Mouse (Mus musculus) adrenal gland, postnatal 36 days (tissue): ENCODE data around the gene Slc38a10. TPM values are rescaled to one million over a fixed set of nuclear protein-coding genes. Genes with fewer than 3 reads are reported as not detected.

ENCODE experiments used
- DNase-seq, 2 experiments: peaks; one replicate each; pipeline ENCODE4 v3.0.0; 2021; ENCODE audit warnings: mixed read lengths in 1 of 2
- total RNA-seq, 2 experiments: library from RNA; stranded (reverse); gene quantifications; 2 replicates each; pipeline ENCODE4 v1.2.3; 2021

Gene Slc38a10
- total RNA-seq, 2 experiments from 2014 or later = 156 to 163 TPM

DNA sequence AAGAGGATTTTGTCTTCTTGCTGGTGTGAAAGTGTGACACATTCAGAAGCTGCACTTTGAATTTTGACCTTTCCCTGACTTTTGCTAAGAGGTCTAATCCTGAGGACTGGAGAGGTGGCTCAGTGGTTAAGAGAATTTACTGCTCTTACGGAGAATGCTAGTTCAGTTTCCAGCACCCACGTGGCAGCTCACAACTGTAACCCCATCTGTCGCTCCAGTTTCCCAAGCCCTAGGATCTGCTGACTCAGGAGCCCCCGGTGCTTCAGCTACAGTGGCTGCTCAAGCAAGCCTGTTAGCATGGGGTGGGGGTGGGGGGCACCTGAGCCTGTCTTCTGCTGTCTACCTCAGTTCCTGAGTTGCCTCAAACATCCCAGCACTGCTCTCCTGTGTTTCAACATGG, 28.2 kb upstream of the Slc38a10 start:
- no peak for DNase-seq

DNA sequence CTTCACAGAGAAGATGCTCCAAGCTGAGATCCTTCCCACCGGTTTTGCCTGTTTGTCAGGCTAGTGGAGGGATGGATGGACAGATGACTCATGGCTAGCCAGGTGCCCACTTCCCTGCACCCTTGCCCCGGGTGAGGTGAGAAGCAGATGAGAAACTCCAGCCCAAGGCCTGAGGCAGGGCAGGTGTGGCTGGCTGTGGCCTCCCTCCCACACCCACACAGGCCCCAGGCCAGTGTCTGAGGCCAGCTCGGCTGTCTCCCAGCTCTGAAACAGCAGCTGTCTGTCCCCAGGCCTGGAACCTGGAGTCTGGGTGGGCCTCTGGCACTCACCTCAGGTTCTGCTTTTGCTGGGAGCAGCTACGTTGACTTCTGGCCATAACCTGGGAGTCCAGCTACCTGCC, 24.8 kb upstream of the Slc38a10 start:
- no peak for DNase-seq

- no peak for DNase-seq
These were observed 22.1 kb upstream of the Slc38a10 start for GRCm38 (mm10) chr11:120173213-120173612.

GRCm38 (mm10) chr11:120171168-120171567, 20.0 kb upstream of the Slc38a10 start:
- peak in 1 of 2 experiments; percentile 53 for DNase-seq

DNA sequence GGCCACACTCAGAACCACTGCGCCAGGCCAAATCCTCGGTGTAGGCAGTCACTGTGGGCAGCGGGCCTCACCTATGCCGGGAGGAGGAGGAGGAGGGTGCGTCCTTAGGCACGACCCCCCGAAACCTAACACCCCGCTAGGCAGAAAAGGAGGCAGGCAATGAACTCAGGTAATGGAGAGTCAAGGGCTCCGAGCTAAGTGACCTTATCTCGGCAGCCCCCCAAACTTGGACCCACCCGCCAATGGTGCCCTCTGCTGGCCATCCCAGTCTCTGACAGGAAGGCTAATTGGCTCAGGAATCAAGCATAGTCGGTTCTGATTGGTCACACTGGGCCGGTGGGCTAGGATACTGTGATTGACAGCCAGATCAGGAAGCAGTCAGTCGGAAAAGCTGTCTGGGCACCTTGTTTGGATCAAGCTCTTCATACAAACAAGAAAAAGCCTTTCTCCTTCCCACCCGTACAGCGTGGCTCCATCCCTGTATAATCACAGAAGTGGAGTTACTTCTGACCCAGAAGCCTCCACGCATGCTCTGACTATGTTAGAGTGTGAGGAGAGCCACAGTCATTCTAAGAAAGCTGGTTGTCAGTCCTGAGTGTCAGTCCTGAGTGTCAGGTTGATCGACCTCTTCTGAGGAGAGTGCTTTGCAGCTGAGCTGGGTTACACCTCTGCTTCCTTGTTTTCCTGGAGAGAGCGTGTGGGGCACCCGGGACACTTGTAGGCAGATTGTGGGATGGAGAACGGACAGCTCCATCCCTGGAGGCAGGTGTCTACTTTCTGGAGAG, 18.3 kb upstream of the Slc38a10 start:
- peak; percentile 74 to 83 for DNase-seq

DNA sequence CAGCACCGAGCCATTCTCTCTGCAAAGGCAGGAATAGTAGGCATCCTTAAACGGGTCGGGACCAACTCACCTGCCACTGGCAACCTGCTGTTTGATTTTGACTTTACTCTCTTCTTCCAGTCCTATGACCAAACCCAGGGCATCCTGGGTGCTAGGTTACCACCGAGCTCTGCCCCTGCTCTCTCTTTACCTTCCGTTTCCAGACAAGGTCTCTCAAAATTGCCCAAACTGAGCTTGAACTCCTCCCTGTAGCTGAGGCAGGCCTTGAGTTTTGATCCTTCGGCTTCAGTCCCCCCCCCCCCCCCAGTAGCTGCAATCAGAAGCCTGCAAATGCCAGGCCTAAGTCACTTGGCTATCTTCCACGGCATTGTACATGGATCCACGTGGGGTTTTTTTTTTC, 17.4 kb upstream of the Slc38a10 start:
- DNase-seq = peak in 1 of 2 experiments; percentile 39

DNA sequence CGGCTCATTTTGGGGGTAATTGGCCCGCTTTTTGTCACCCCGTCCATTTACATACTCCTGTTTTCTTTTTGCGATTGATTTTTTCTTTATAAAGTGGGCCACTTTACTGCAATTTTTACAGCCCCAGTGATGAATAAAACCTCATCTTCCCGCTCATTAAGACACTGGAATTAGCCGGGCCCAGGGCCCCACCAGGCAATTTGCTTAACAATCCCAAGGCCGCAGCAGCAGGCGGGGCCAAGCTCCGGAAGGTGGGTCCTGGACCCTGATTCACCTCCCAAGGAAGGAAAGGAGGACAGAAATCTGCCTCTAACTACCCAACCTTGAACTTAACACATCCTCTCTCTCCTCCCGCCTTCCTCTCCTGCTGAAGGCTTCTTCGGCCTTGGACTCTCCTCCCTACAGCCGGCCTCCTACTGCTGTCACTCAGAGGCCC, 16.8 kb upstream of the Slc38a10 start:
- DNase-seq = peak; percentile 65

DNA sequence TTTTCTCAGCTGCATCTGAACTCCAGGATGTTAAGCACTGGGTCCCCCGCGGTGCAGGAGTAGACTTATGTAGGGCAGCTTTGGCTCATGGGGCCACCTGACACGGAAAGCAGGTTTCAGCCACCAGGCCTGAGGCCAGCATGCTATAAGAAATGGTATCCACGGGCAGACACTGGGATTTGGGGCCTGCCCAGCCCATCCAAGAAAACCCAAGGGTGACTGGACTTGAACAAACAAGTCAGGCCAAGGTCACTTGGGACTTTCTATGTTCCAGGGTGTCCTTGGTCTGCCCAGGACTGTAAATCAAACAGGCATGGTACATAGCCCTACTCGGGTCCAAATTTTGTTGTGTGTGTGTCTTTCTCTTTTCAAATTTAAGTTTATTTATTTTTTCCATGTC, 15.9 kb upstream of the Slc38a10 start:
- DNase-seq = peak; percentile 62 to 63

DNA sequence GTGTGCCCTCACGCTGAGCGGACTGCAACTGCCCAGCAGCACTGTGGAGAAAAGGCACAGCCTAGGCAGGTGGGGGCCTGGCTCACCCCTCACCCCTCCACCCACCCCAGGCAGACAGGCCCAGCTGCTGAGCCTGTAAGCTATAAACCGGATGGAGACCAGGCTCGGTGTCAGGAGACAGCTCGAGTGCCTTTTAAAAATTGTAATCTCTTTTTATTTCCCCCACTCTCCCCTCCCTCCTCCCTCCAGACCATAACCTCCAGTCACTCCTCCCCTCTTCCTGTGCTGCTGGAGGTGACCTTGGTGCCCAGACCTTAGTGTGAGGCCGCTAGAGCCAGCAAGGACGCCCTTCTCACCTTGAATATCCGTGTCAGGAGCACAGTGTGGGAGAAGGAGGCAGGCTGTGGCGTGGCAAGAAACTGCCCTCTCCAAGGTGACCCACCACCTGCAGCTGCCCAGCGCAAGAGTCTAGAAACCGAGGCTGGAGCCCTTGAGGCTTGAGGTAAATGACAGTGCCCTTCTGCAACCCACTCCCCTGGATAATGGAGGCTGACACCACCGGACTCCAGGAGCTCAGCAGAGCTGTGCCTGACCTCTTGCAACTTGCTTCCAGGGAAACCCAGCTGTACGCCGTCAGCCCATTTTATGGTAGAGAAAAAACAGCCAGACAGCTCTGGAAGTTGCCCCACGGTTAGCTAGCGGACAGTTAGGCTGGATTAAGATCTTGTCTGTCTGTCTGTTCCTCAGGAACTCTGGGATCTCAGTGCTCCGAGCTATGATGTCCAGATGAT, 13.5 kb upstream of the Slc38a10 start:
- peak; percentile 39 to 58 for DNase-seq

DNA sequence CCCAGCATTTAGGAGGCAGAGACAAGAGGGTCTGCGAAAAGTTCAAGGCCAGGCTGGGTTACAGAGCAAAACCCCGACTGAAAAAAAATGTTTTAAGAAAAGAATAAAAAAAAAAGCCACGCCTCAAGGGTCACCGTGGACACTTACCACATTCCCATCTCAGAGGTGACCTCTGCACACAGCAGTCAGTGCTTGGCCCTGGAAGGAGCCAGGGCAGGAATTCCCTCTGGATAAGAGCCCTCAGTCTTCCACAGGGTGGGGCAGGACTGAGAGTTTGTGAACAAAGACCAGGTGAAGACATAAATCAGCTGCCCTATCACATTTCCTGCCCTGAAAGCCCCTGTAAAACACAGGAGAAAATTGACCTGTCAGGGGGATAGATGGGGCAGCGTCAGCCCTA, 12.9 kb upstream of the Slc38a10 start:
- DNase-seq = no peak

- no peak for DNase-seq
These were observed 12.1 kb upstream of the Slc38a10 start for GRCm38 (mm10) chr11:120163207-120163606.

DNA sequence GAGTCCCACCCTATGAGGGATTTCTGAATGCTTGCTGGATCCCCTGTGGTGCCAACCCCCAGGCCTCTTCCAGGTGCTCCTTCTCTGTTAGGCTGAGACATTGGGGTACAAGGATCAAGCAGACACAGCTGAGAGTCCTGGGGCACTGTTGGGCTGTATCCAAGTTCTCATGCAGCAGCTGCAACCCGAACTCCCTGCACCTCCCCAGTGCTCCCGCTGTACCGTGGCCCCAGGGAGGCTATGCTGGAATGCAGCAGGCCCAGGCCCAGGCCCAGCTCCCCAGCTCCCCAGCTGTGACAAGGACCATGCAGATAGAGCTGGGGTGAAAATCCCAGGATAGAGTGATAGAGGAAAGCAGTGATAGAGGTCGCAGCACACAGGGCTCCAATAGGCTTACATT, 10.1 kb upstream of the Slc38a10 start:
- DNase-seq = no peak

- peak; percentile 60 to 71 for DNase-seq
These were observed 9.3 kb upstream of the Slc38a10 start for GRCm38 (mm10) chr11:120160478-120160877.

DNA sequence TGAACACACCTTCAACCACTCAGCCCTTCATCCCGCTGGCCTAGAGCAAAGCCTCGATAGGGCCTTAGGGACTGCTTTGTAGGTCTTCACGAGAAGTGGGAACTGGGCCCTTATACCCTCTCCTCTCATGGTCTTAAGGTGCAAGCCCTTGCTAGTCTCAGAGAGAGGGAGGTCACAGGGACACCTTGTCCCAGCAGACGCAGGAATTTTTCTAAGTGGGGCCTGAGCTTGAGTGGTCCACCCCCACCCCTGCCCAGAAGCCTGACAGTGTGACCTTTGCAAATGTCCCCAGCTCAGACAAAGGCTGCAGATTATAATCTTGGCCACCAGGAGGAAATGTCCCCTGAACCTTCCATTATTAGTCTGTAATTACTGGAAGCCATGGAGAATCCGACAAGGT, 8.5 kb upstream of the Slc38a10 start:
- DNase-seq = no peak

GRCm38 (mm10) chr11:120158828-120159227, 7.7 kb upstream of the Slc38a10 start:
- no peak for DNase-seq

DNA sequence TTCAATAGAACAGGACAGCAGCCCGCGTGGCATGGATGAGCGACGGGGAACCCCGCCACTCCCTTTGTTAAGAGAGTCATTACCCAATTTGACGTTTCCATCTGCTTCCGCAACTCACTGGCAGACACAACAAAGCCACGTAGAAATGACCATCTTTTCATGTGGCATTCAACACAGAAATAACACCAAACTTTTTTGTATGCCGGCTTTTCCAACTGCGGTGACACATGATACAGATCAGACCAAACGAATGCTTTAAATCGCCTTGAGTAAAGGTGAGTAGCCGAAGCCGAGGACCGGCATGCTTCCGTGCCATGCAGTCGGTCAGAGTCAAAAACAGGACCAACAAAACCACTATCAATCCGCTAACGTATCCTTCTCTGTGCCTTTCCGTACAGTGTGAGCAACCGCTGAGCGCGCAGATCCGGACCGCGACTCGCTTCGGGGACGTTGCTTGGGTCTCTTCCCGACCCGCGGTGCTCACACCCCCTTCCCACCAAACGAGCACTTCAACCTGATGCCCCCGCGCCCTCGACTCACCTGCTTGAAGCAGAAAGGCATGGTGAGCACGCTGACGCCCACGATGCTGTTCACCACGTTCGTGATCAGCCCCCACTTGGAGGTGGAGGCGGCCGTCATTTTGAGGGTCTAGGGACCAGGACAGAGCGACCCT, 570 bp downstream of the Slc38a10 start:
- DNase-seq = peak; percentile 27 to 40

DNA sequence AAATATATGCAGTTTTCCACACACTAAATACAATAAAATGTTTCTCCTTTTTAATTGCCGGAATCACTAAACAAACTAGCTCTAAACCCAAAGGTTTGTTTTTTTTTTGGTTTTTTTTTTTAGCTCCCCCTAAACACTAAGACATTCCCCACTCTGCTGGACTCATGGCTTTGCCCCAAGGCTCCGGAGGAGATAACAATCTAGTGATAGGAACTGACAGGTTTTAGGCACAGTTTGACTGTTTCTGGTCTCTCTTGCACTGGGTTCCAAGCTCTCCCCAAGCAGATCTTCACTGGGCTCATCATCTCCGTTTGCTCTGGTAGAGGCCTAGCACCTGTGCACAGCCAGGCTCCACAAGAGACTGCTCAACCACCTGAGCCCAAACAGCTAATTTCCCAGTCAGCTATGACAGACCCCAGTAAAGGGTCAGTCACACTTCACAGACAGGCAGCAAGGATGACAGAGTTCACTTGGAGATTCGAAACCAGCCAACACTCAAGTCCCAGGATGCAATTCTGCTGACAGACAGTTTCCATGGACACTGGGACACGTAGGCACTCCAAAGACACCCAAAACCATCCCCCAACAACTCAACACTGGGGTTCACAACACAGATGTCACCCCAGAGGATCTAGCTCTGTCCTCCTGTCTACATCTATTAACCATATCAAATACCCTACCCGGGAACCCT, 1.5 kb downstream of the Slc38a10 start:
- peak in 1 of 2 experiments; percentile 20 for DNase-seq

GRCm38 (mm10) chr11:120148201-120148855, 2.8 kb downstream of the Slc38a10 start:
- DNase-seq = no peak

DNA sequence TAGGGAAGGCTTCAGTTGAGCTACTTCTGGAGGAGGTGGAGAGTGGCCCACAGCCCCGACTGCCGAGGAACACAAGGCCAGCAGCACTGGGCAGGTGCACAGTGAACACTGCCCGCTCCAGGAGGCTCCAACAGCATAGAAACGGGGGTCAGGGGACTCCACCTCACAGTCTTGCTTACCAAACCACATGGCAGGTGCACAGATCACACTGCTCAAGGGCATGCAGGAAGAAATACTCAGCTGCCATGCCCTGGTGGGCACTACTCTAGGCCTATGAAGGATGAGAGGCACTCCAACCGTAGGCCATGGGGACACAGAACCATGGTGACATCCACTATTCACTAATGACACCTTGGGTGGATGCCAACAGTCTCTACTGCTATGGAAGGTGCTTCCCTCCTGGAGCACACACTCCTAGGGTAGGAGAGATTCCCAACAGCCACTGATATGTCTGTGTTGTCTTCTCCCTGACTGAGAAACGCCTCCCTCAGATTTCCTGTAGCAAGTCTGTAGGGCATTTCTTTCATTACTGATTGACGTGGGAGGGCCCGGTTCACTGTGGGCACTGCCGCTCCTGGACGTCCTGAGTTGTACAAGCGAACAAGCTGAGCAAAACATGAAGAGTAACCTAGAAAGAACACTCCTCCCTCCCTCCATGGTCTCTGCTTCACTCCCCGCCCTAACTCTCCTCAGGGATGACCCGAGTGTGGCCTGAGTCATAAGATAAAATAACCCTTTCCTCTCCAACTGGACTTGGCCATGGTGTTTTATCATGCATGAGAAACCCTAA, 7.2 kb downstream of the Slc38a10 start:
- DNase-seq = no peak

DNA sequence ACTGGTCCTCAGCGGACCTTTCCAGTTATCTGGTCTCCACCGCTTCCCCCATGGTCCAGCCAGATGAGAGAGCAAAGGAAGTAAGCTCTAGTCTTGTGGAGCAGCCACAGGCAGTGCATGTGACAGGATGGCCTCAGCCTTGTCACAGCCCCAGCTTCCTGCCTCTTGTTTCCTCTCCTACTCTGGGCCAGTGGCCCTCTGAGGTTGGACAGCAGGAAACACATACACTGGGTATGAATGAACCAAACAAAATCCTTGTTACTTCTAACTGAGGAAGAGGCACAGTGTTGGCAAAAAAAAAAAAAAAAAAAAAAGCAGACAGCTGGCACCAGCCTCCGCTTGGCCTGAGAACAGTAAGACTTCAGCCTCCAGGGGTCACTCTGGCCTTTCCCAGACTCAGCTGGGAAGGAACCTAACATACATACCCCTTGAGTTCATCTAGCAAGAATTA, 8.5 kb downstream of the Slc38a10 start:
- DNase-seq = peak; percentile 59 to 71

DNA sequence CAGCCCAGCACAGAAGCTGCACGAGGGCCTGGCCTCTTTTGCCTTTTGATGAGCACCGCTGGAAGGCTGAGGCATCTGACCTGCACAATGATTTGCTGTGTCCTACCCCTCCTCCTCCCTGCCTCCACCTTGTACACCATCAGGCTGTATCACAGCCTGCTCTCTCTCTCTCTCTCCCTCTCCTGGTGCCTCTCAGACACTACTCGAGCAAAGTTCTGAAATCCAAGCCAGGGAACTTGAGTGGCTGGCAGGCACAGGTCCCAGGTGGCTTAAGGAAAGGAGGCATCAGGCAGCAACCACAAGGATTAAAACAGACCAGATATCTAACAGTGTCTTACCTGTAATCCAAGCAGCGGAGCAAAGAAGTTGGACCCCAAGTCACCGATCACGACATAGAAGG, 10.9 kb downstream of the Slc38a10 start:
- no peak for DNase-seq
